Mouse (Mus musculus): ENCODE results near the gene Clec4a1. TPM values are rescaled to one million over a fixed set of nuclear protein-coding genes. Genes with fewer than 3 reads are reported as not detected.
A peak's percentile ranks its signal among the peaks of the same experiment; 100 is the strongest.

Gene Clec4a1
- polyA plus RNA-seq, 1 experiment from 2014 or later: 1.8 TPM

DNA sequence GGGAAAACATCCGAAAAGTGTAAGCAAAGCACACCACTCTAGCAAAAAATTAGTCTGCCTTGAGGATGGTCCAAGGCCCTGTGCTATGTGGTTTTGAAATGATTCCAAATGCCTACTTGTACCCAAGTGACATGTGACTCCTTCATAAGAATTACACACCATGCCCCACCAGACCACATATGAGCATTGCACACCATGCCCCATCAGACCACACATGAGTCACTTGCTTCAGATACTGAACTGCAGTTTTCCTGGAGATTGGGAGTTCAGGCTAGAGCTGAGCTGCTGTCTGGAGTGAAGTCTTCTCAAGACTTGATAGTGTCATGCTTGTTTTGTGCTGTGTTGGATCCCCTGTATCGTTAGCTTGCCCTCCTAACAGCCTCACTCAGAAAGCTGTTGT is 32.0 kb upstream of the Clec4a1 start:
- H3K36me3 ChIP-seq (ENCODE audit: control insufficient read depth, insufficient read depth, low read length): peaks cover 23% of the 10 kb centered on the region
- no peak overlapping the region for H3K4me3 ChIP-seq (ENCODE audit: low read depth, low read length)
- no peaks in the 10 kb centered on the region for H3K27me3 ChIP-seq (ENCODE audit: control insufficient read depth, insufficient read depth, low read length)
- H3K27ac ChIP-seq (ENCODE audit: low read depth, low read length): no peak overlapping the region
- H3K4me2 ChIP-seq: no peak overlapping the region
- H3K9me3 ChIP-seq (ENCODE audit: control insufficient read depth, low read length): no peaks in the 10 kb centered on the region
- WGBS: 95% methylated on average over 2 of the region's 2 CpGs
- ATAC-seq (ENCODE audit: low FRiP score) (no peak), DNase-seq (ENCODE audit: low spot score, missing footprints) (no peak)
- no peaks in the 10 kb centered on the region for H3K4me1 ChIP-seq (ENCODE audit: control insufficient read depth, insufficient read depth, low read length)
- H3K9ac ChIP-seq (ENCODE audit: low read length): no peak overlapping the region

DNA sequence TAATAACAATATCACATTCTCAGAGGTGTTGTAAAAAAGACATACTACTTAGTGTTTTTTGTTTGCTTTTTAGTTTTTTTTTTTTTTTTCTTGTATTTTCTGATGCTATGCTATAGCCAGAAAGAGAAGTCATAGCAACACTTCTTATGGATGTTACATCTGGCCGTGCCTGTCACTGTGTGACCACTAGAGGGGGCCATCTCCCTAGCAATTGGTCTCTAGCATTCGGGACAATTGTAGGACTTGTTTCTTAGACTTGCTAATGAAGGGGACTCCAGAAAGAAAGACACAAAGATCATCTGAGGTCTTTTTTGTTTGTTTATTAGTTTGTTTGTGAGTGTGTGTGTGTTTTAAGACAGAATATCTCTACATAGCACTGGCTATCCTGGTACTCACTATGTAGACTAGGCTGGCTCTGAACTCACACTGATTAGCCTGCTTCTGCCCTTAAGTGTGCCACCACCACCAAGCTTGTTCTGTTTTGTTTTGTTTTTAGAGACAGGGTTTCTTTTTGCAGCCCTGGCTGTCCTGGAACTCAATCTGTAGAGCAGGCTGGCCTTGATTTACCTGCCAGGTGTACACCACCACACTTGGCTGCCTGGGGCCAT is 29.1 kb upstream of the Clec4a1 start:
- DNase-seq (ENCODE audit: low spot score, missing footprints) (peak; percentile 88), ATAC-seq (ENCODE audit: low FRiP score) (peak; percentile 63)
- Histone ChIP-seq H3K27me3 (ENCODE audit: control insufficient read depth, insufficient read depth, low read length) (no peaks in the 10 kb centered on the region), H3K27ac (ENCODE audit: low read depth, low read length) (no peak overlapping the region), H3K9me3 (ENCODE audit: control insufficient read depth, low read length) (no peaks in the 10 kb centered on the region), H3K4me2 (no peak overlapping the region), H3K36me3 (ENCODE audit: control insufficient read depth, insufficient read depth, low read length) (peaks cover 12% of the 10 kb centered on the region), H3K4me3 (ENCODE audit: low read depth, low read length) (no peak overlapping the region), H3K9ac (ENCODE audit: low read length) (no peak overlapping the region), H3K4me1 (ENCODE audit: control insufficient read depth, insufficient read depth, low read length) (no peaks in the 10 kb centered on the region)
- WGBS: 14% methylated on average over 2 of the region's 2 CpGs

DNA sequence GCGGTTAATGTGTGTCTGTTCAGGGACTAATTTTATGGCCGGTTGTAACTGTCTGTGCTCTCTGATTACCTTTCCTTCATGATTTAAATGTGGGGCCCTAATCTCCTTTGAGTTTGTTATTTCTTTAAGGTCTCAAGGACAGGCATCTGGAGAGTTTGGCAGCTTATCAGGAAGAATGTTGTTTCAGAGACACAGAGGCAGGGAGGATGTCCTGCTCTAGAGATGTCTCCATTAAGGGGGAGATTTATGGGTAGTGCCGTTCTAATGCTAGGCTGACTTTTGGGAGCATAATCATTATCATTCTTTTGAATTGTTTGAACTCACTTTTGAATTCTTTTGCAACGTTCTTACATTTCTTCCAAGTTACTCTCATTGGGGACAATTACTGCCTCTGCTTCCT is 1.7 kb upstream of the Clec4a1 start:
- no peak for DNase-seq (ENCODE audit: low spot score, missing footprints)
- no peak overlapping the region for H3K4me2 ChIP-seq
- WGBS: 91% methylated on average over 4 of the region's 4 CpGs

DNA sequence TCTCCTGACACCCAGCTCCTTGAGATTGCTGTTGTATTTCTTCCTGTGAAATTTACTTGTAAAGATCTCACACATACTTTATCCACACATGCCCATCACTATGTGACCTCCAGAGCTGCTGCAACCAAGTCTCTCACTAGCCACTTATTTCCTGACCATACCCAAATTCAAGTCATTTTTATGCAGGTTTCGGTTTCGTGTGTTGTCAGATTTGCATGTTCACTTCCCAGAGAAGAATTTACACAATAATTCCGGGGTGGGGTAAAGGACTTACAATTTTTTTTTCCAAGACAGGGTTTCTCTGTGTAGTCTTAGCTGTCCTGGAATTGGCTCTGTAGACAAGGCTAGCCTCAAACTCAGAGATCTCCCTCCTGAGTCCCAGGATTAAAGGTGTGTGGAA is 13.2 kb downstream of the Clec4a1 start:
- no peak for ATAC-seq (ENCODE audit: low FRiP score)
- 87% methylated on average over 3 of the region's 3 CpGs for WGBS
- no peaks in the 10 kb centered on the region for H3K9me3 ChIP-seq (ENCODE audit: control insufficient read depth, low read length)

More for the DNA sequence above, 1.7 kb upstream of the Clec4a1 start:
- no peak overlapping the region for H3K9ac ChIP-seq (ENCODE audit: low read length)
- no peak overlapping the region for H3K27ac ChIP-seq (ENCODE audit: low read depth, low read length)
- no peaks in the 10 kb centered on the region for H3K9me3 ChIP-seq (ENCODE audit: control insufficient read depth, low read length)
- ATAC-seq (ENCODE audit: low FRiP score): no peak
- no peak overlapping the region for H3K4me3 ChIP-seq (ENCODE audit: low read depth, low read length)
- H3K4me1 ChIP-seq (ENCODE audit: control insufficient read depth, insufficient read depth, low read length): no peaks in the 10 kb centered on the region
- H3K36me3 ChIP-seq (ENCODE audit: control insufficient read depth, insufficient read depth, low read length): no peaks in the 10 kb centered on the region
- H3K27me3 ChIP-seq (ENCODE audit: control insufficient read depth, insufficient read depth, low read length): no peaks in the 10 kb centered on the region

DNA sequence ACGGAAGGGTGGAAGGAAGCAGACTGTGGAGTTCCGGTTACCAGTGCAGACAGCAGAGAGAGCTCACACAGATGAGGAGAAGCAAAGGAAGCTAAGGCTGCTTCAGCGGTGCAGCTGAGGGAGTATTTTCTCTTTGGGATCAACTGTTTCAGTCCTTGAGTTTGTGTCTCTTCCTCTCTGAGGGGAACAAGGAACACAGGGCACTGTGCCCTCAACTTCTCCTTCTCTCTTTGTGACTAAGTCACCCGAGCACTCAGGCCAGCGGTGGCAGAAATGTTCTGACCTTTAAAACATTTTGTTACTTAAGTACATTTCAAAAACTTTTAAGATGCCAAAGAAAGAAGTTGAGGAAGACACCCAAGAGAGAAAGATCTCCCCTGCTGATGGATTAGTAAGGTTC is 18.0 kb downstream of the Clec4a1 start:
- Histone ChIP-seq H3K9ac (ENCODE audit: low read length) (no peak overlapping the region), H3K27me3 (ENCODE audit: control insufficient read depth, insufficient read depth, low read length) (no peaks in the 10 kb centered on the region), H3K27ac (ENCODE audit: low read depth, low read length) (no peak overlapping the region), H3K4me3 (ENCODE audit: low read depth, low read length) (no peak overlapping the region), H3K4me1 (ENCODE audit: control insufficient read depth, insufficient read depth, low read length) (no peaks in the 10 kb centered on the region), H3K36me3 (ENCODE audit: control insufficient read depth, insufficient read depth, low read length) (no peaks in the 10 kb centered on the region), H3K9me3 (ENCODE audit: control insufficient read depth, low read length) (no peaks in the 10 kb centered on the region), H3K4me2 (no peak overlapping the region)
- ATAC-seq (ENCODE audit: low FRiP score): no peak
- no peak for DNase-seq (ENCODE audit: low spot score, missing footprints)
- 83% methylated on average over 5 of the region's 5 CpGs for WGBS

More for the DNA sequence above, 13.2 kb downstream of the Clec4a1 start:
- no peak overlapping the region for H3K4me2 ChIP-seq
- H3K9ac ChIP-seq (ENCODE audit: low read length): no peak overlapping the region
- H3K27me3 ChIP-seq (ENCODE audit: control insufficient read depth, insufficient read depth, low read length): no peaks in the 10 kb centered on the region
- H3K36me3 ChIP-seq (ENCODE audit: control insufficient read depth, insufficient read depth, low read length): no peaks in the 10 kb centered on the region
- DNase-seq (ENCODE audit: low spot score, missing footprints): no peak
- H3K4me3 ChIP-seq (ENCODE audit: low read depth, low read length): no peak overlapping the region
- H3K4me1 ChIP-seq (ENCODE audit: control insufficient read depth, insufficient read depth, low read length): no peaks in the 10 kb centered on the region
- no peak overlapping the region for H3K27ac ChIP-seq (ENCODE audit: low read depth, low read length)

DNA sequence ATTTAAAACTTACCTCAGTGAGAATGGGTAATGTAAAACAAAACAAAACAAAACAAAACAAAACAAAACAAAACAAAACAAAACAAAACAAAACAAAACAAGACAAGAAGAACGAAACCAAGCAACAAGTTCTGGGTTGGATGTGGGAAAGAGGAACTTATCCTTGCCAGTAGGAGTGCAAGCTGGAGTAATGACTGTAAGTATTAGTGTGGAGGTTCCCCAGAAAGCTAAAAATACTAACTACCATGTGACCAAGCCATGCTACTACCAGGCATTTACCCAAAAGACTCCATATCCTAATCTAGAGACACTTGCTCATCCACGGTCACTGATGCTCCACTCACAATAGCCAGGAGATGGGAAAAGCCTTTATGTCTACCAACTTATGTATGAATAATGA is 25.1 kb downstream of the Clec4a1 start:
- Histone ChIP-seq H3K4me1 (ENCODE audit: control insufficient read depth, insufficient read depth, low read length) (no peaks in the 10 kb centered on the region), H3K9me3 (ENCODE audit: control insufficient read depth, low read length) (no peaks in the 10 kb centered on the region), H3K27ac (ENCODE audit: low read depth, low read length) (no peak overlapping the region), H3K27me3 (ENCODE audit: control insufficient read depth, insufficient read depth, low read length) (no peaks in the 10 kb centered on the region), H3K4me3 (ENCODE audit: low read depth, low read length) (no peak overlapping the region), H3K4me2 (no peak overlapping the region), H3K9ac (ENCODE audit: low read length) (no peak overlapping the region), H3K36me3 (ENCODE audit: control insufficient read depth, insufficient read depth, low read length) (no peaks in the 10 kb centered on the region)
- ATAC-seq (ENCODE audit: low FRiP score) (no peak), DNase-seq (ENCODE audit: low spot score, missing footprints) (no peak)
- whole genome bisulfite sequencing: 83% methylated on average over 2 of the region's 2 CpGs

DNA sequence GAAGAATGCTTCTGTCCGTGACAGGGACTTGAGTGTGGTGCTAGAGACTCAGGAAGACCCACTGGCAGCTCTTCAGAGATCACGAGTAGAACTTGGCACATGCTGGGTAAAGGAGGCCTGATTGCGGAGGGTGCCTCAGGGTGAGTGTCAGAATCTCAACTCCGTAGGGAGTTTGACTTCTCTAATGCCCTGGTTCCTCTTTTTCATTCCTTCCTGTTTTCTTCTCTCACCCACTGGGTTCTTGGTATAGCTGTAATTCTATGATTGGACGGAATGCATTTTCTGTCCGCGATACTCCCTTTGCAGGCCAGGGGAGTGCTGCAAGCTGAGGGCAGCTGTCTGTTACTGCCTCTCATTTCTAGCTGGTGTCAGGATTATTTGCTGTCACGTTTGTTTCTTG is 30.8 kb downstream of the Clec4a1 start, which contains the start of gene Clec4a3:
Clec4a3 (plus strand) TSS at position 115 of the 400 bp plus-strand sequence.
- H3K27ac ChIP-seq (ENCODE audit: low read depth, low read length): no peak within 1 kb of the TSS
- H3K9me3 ChIP-seq (ENCODE audit: control insufficient read depth, low read length): no peaks in the 10 kb centered on the region; the same call in 1 of the 2 replicates
- H3K36me3 ChIP-seq (ENCODE audit: control insufficient read depth, insufficient read depth, low read length): no peaks in the 10 kb centered on the region
- H3K9ac ChIP-seq (ENCODE audit: low read length): no peak within 1 kb of the TSS
- DNase-seq (ENCODE audit: low spot score, missing footprints) (no peak), ATAC-seq (ENCODE audit: low FRiP score) (no peak)
- no peaks in the 10 kb centered on the region for H3K4me1 ChIP-seq (ENCODE audit: control insufficient read depth, insufficient read depth, low read length)
- H3K4me2 ChIP-seq: no peak within 1 kb of the TSS
- no peak within 1 kb of the TSS for H3K4me3 ChIP-seq (ENCODE audit: low read depth, low read length)
- H3K27me3 ChIP-seq (ENCODE audit: control insufficient read depth, insufficient read depth, low read length): no peaks in the 10 kb centered on the region
- 85% methylated on average over 8 of the region's 8 CpGs for WGBS

DNA sequence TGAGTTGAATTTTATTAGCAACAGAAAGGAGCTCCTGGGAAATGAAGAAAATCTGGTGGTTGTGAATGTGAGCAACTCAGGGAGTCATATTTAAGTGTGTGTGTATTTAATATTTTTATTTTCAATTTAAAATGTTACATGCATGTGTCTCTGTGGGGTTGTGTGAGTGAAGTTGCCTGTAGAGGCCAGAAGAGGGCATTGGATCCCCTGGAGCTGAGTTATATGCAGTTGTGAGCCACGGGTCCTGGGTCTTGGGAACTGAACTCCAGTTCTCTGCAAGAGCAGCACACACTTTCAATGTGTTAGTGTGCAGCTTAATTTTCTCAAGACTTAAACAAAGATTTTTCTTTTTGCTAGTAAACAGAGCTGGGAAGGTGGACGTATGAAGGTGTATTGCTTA is 42.9 kb downstream of the Clec4a1 start:
- 79% methylated on average over 2 of the region's 2 CpGs for WGBS
- no peaks in the 10 kb centered on the region for H3K4me1 ChIP-seq (ENCODE audit: control insufficient read depth, insufficient read depth, low read length)
- H3K27ac ChIP-seq (ENCODE audit: low read depth, low read length): no peak overlapping the region
- no peaks in the 10 kb centered on the region for H3K27me3 ChIP-seq (ENCODE audit: control insufficient read depth, insufficient read depth, low read length)
- no peak for ATAC-seq (ENCODE audit: low FRiP score)
- H3K4me3 ChIP-seq (ENCODE audit: low read depth, low read length): no peak overlapping the region
- no peak for DNase-seq (ENCODE audit: low spot score, missing footprints)
- H3K9ac ChIP-seq (ENCODE audit: low read length): no peak overlapping the region
- no peaks in the 10 kb centered on the region for H3K36me3 ChIP-seq (ENCODE audit: control insufficient read depth, insufficient read depth, low read length)
- H3K9me3 ChIP-seq (ENCODE audit: control insufficient read depth, low read length): no peaks in the 10 kb centered on the region; the same call in 1 of the 2 replicates
- no peak overlapping the region for H3K4me2 ChIP-seq

DNA sequence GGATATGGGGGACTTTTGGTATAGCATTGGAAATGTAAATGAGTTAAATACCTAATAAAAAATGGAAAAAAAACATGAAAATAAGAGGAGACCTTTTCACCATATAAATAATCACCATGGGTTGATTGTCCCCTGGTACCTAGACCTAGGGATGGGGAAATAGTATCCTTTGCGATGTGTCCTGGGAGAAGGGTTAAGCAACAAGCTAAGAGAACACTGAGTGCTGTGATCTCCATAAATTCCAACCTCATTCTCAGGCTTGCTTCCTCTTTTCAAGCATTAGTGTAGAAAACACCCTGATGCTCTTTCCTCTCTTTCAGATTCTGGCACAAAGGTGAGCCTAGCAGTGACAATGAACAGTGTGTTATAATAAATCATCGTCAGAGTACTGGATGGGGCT is 47.4 kb downstream of the Clec4a1 start:
- no peak overlapping the region for H3K9ac ChIP-seq (ENCODE audit: low read length)
- H3K27ac ChIP-seq (ENCODE audit: low read depth, low read length): no peak overlapping the region
- H3K36me3 ChIP-seq (ENCODE audit: control insufficient read depth, insufficient read depth, low read length): no peaks in the 10 kb centered on the region
- no peak overlapping the region for H3K4me2 ChIP-seq
- H3K9me3 ChIP-seq (ENCODE audit: control insufficient read depth, low read length): no peaks in the 10 kb centered on the region; the same call in 1 of the 2 replicates
- H3K4me1 ChIP-seq (ENCODE audit: control insufficient read depth, insufficient read depth, low read length): no peaks in the 10 kb centered on the region
- ATAC-seq (ENCODE audit: low FRiP score): no peak
- 87% methylated on average over 2 of the region's 2 CpGs for WGBS
- no peak for DNase-seq (ENCODE audit: low spot score, missing footprints)
- H3K4me3 ChIP-seq (ENCODE audit: low read depth, low read length): no peak overlapping the region
- H3K27me3 ChIP-seq (ENCODE audit: control insufficient read depth, insufficient read depth, low read length): no peaks in the 10 kb centered on the region
